Mouse (Mus musculus): Measurements from ENCODE around the gene Kcnj10.

Kcnj10 gene

GRCm38 (mm10) chr1:172340729-172341321 lies at the start of gene Kcnj10:
TSS of gene Kcnj10 (plus strand) at chr1:172341210.
- peak; percentile 72 to 80 for DNase-seq (ENCODE audit: low spot score in 2 of 2)

DNA sequence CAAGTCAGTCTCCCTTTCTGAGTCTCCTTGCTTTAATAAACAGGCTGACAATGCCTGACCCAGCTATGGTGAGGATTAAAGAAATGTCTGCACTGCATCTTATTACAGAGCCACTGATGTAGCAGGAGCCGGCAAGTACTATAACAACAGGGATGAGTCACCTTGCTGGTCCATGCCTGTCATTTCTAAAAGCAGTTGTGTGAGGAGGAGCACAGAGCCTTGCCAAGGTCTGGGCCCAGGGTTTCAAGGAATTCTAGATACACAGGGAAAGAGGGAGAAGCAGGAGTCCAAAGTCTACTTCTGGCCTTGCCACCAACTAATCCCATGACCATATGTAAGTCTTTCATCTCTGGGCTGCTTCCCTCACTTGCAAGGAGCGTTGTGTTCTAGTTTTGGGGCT lies 48.1 kb upstream of the Kcnj10 start:
- DNase-seq (ENCODE audit: low spot score in 2 of 2), result no peak

DNA sequence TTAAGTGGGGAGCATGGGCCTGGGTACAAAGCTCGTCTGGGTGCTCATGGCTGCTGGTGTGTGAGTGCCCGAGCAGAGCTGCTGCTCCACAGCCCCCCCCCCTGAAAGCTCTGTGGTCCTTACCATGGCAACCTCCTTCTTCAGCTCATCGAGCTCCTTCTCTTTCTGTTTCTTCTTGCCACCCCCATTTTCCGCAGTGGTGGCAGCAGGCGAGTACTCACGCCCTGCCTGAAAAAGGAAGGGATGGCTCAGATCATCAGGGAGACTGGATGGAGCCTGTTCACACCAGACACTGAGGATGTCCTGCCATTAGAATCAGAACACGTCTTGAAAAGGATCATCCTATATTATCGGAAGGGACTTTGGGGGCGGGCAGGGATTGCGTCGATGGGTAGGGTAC lies 47.6 kb upstream of the Kcnj10 start:
- DNase-seq (ENCODE audit: low spot score in 2 of 2), result no peak

GRCm38 (mm10) chr1:172295751-172296197 lies 45.2 kb upstream of the Kcnj10 start:
- no peak for DNase-seq (ENCODE audit: low spot score in 2 of 2)

DNA sequence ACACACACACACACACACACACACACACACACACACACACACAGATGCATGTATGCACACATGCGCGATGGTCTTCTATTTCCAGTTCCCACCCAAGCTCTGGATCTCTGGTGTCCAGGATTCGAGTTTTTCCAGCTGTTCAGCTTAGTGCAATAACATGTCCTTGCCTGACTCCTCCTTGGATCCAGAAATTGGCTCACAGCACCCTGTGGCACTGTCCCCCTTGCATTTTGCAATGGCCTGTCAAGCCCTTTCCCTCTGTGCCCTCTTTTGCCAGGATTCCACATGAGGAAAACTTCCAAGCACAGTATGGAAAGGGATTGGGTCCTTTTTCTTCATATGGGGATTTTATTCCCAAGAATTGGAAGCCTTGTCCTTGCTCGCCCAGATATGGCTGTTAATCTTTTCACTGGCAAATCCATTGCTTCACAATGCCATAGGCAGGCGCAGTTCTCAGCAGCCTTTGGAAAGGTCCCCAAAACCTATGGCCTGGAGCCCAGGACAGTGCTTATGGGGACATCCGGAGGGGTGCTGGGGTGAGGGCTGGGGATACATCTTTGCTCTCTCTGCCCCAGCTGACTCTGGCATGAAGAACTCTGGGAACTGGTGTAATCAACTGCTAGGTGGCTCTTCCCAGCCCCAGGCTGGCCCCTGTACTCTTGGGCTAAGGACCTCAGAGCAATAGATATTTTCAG lies 44.0 kb upstream of the Kcnj10 start:
- no peak for DNase-seq (ENCODE audit: low spot score in 2 of 2)

DNA sequence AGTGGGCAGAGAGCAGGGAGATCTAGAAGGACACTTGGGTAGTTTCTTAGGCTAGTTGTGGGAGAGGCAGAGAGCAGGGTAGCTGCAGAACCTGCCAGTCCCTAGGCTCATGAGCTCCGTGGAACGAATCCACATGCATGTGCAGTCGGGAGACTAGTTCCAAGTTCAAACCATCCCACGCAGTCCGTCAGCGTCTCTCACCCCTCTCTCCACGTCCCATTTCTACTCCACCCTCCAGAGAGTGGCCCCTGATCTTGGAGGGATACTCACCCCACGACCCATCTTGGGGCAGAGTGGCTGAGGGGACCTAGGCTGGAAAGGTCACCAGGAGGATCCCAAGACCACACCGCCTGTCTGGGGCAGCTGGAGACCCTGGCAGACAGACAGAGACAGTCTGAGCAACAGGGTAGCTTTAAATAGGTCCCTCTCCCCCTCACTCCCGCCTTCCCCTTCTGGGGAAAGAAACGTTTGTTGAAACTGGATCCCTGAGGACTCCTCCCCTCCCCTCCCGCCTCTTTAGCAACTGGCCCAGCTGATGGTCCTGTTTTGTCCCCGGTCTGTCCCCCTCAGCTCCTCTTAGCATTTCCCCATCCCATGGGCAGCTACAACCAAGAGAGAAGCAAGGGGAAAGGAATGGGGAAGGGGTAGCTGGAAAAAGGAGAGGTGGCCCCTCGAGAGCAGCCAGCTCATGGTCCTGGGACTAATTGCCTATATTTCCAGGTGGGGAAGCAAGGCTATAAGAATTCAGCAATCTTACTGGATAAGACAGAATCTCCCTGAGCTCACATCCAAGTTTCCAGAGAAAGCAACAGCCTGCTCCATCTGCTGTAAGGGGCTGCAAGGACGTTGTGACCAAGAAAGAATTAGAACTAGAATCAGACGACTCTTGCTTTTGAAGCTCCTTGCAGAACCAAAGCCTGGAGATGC lies 43.1 kb upstream of the Kcnj10 start, which contains the start of gene Atp1a2:
Gene Atp1a2 (minus strand): TSS at position 454 of the 927 bp plus-strand sequence.
- peak in 1 of 2 experiments; percentile 73 for DNase-seq (ENCODE audit: low spot score in 2 of 2)

- no peak for DNase-seq (ENCODE audit: low spot score in 2 of 2)
Measured at GRCm38 (mm10) chr1:172299528-172299927, 41.5 kb upstream of the Kcnj10 start.

GRCm38 (mm10) chr1:172300247-172300646 lies 40.8 kb upstream of the Kcnj10 start:
- DNase-seq (ENCODE audit: low spot score in 2 of 2), result no peak

DNA sequence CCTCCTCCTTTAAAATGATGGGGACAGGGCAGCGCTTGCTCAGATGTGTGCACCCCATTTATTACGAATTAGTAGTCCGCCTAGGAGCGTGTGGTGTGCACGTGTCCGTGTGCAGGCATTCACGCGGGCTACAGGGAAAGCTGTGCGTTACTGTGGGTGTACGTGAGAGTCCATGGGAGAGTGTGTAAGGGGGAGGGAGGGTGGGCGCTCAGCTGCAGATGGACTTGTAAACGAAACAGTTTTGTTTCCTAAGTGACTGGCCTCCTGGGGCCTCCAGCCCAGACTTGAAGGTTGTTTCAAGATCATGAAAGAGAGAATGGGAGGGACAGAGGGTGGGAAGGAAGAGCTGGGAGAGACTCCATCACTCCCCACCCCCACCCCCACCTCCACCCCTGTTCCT lies 39.8 kb upstream of the Kcnj10 start:
- no peak for DNase-seq (ENCODE audit: low spot score in 2 of 2)

DNA sequence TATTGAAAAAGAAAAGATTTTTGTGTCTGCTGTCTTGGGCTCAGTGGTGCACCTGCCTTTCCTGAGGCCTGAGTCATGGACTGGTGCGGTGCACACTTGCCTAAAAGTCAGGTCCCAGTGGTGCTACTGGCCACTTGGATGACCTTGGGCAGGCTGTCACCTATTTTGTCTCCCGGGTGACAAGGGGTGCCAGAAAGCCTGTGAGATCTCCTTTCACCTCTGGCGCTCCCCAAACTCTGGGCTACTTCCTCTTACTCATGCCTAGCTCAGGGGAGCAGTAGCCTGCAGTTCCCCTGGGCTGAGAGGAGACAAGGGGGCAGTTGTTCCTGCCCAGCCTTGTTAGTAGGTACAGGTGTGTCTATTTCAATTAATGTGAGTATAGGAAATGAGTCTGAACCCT lies 38.7 kb upstream of the Kcnj10 start:
- DNase-seq (ENCODE audit: low spot score in 2 of 2), result no peak

DNA sequence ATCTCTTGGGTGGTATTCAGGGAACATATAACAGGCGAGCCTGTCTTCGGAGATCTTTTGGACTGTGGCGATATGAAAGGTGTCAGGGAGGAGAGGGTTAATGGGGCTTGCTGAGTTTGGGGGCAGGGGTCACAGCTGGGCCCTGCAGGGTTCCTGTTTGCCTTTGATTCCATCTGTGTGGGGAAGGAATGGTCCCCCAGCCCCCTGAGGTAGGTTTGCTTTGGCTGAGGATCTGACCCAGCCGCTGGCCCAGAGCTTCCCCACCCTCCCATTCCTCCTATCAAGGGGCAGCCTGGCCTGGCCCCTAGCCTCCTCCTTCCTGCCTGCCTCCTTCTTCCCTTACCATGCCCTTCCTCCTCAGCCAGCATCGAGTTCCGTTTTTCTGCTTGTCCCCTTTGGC lies 38.2 kb upstream of the Kcnj10 start:
- DNase-seq (ENCODE audit: low spot score in 2 of 2), result no peak

GRCm38 (mm10) chr1:172304443-172304842 lies 36.6 kb upstream of the Kcnj10 start:
- no peak for DNase-seq (ENCODE audit: low spot score in 2 of 2)

GRCm38 (mm10) chr1:172305153-172305552 lies 35.9 kb upstream of the Kcnj10 start:
- DNase-seq (ENCODE audit: low spot score in 2 of 2), result no peak

DNA sequence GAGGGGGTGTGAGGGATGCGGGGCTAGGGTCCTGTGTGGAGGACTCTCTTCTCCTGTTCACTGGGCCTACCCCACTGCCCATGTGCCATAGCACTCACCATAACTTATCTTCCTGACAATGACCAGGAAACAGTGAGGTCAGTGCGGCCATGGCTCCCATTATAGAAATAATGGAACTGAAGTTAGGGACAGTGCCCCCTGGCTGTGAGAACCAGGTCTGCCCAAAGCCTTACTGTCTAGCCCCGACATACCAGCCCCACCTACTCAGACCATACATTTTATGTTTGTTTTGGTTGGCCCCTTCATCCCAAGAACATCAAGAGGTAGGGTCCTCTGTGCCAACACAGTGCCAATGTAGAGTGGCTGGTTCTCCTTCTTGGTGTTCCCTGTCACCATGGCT lies 35.4 kb upstream of the Kcnj10 start:
- no peak for DNase-seq (ENCODE audit: low spot score in 2 of 2)

DNA sequence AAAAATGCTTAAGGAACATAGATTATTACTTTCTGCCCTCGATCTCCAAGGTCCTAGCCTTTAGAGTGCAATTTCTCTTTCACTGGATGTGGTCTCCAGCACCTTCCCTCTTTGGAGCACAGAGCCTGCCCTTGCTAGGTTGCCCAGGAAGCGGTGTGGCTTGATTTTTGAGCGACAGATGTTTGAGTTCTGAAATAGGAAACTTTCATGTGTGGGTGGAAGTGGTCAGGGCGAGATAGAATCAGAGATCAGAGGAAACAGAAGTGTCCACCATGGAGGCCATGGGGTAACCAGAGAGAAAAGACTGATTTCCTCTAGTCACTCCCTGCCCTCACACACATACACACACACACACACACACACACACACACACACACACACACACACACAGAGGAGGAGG lies 34.8 kb upstream of the Kcnj10 start:
- no peak for DNase-seq (ENCODE audit: low spot score in 2 of 2)

- DNase-seq (ENCODE audit: low spot score in 2 of 2), result no peak
Measured at GRCm38 (mm10) chr1:172306885-172307284, 34.1 kb upstream of the Kcnj10 start.

DNA sequence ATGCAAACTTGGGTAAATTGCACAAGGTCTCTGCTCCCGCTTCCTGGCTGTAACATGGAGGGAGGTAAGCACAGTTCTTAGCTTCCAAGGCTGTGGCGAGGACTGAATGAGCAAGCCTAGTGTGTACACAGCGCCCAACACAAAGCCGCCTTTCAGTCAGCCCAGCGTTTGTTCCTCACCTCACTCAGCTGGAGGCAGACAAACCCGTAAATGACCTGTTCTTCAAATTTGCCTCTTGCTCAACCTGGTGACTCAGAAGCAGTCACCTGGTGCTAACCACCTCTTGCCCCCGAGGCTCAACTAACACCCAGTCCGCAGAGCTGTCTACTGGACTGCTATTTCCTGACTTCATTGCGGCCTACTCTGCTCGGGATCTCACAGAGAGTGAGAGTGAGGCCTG lies 33.1 kb upstream of the Kcnj10 start:
- DNase-seq (ENCODE audit: low spot score in 2 of 2), result no peak

DNA sequence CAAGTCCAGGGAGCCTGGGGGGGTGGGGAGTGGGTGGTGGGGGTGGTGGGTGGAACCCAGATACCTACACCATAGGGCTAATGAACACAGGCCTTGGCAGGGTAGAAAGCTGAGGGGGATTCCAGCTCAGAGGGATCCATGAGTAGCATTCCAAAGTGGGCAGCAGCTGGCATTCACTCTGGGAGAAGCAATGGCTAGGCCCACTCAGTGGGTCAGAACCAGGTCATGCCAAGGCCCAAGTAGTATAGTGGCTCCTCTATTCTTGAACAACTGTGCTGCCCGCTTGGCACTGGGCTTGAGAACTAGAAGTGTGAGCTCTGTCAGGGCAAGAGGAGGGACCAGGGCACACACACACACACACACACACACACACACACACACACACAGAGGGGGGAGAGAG lies 32.6 kb upstream of the Kcnj10 start:
- no peak for DNase-seq (ENCODE audit: low spot score in 2 of 2)

DNA sequence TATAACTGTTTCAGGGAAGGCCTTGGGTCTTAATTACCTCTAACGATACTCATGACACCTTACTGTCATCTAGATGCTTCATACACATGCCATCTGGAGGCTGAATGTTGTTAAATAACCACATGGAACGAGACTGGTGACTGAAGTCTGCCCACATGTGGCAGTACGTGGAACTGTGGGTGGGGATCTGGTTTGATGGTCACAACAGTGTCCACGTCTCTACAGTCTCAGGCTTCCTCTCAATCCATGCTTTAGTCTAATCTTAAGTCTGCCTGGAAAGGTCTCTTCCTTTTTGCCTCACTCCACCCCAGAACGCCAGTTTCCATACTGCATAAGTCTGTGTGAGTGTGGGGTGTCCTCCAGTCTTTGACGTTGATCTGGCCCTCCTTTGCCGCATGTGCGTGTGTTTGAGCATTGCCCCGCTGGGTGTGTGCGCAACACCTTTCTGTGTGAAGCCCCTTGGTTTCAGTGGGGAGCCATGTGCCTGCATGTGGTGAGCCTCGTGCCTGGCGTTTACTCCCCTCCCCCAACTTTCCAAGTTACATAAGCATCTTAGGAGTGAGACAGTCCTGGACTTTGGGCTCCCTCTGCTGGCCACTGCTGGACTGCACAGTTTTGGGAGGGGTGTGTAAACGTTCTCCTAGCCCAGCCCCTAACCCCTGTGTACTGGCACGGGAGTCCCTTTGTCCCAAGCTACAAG lies 31.2 kb upstream of the Kcnj10 start:
- peak; percentile 89 to 93 for DNase-seq (ENCODE audit: low spot score in 2 of 2)

DNA sequence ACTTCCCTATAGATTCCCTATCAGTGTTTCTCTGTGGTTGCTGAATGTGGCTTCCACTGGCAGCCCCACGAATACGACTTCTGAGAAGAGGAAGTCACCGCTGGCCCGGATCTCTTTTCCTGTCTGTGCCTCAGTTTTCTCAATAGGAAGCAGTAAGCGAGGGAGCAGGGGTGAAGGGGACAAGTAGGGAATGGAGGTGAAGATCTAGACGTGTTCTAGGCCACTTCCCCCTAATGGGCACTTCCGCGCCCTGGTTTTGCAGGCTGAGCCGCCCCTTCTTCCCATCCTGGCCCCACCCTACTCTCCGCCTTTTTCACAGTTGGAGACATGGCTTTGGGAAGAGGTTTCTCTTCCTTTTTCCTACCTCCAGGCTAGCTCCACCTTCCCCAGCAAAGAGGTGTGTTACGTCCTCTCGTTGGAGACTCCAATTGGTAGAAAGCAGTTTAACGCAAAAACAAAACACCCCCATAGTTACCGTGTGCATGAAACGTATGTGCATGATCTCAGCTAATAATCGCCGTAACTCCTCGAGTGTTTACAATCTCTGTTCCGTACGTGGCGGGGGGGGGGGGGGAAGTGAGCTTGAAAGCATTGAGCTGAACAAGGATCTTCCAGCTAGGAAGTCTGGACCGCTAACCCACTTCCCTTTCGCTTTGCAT lies 29.6 kb upstream of the Kcnj10 start:
- DNase-seq (ENCODE audit: low spot score in 2 of 2), result no peak

Data from frontal cortex, postnatal 36 days (tissue).